Mouse (Mus musculus) limb, embryonic 13.5 days (tissue): ENCODE measurements around the gene Cdk8. TPM values are rescaled to one million over a fixed set of nuclear protein-coding genes. Genes with fewer than 3 reads are reported as not detected.

Experiments
- ATAC-seq: fragments of 200-750 bp; cut with Nextera tagmentation; 2 replicates; pipeline ENCODE4 v1.8.0; 2017; ENCODE audit warnings: low read depth, moderate number of reproducible peaks, moderate TSS enrichment; ENCODE audit not compliant: low FRiP score
- H3K27ac ChIP-seq: fragments of 300-500 bp; sonication (generic); 2 replicates; pipeline ENCODE4 v1.5.1; 2015; ENCODE audit warnings: inconsistent platforms, mild to moderate bottlenecking, moderate library complexity
- H3K27me3 ChIP-seq: fragments of 300-500 bp; sonication (generic); 2 replicates; pipeline ENCODE4 v1.6.1; 2015; ENCODE audit warnings: mild to moderate bottlenecking, inconsistent platforms
- H3K36me3 ChIP-seq: fragments of 300-500 bp; sonication (generic); 2 replicates; pipeline ENCODE4 v1.6.1; 2015; ENCODE audit warnings: inconsistent platforms, mild to moderate bottlenecking, moderate library complexity
- H3K4me1 ChIP-seq: fragments of 300-500 bp; sonication (generic); 2 replicates; pipeline ENCODE4 v1.6.1; 2015; ENCODE audit warnings: inconsistent platforms
- H3K4me2 ChIP-seq: fragments of 300-500 bp; sonication (generic); replicated peaks from 2 replicates; pipeline ENCODE4 v1.6.1; 2015; ENCODE audit warnings: inconsistent platforms, mild to moderate bottlenecking, moderate library complexity
- H3K4me3 ChIP-seq: fragments of 300-500 bp; sonication (generic); 2 replicates; pipeline ENCODE4 v1.5.1; 2015; ENCODE audit warnings: moderate library complexity, mild to moderate bottlenecking, inconsistent platforms
- H3K9ac ChIP-seq: fragments of 300-500 bp; sonication (generic); 2 replicates; pipeline ENCODE4 v1.6.1; 2015; ENCODE audit warnings: mild to moderate bottlenecking, inconsistent platforms
- H3K9me3 ChIP-seq: fragments of 300-500 bp; sonication (generic); 2 replicates; pipeline ENCODE4 v1.6.1; 2016; ENCODE audit warnings: inconsistent platforms
- WGBS: fragments of 180-500 bp; shearing (Covaris S2); methylation state at CpG from one replicate; pipeline ENCODE4 v1.1.7; 2015; 5-methylcytosine and 5-hydroxymethylcytosine counted together
- polyA plus RNA-seq: library from polyadenylated mRNA; unstranded; fragments of >200 nt; fragmentation: Nextera tagmentation; extraction: Ambion mirVana; gene quantifications from 2 replicates; pipeline ENCODE4 v1.2.1, GENCODE M21; 2015

The Cdk8 gene
- polyA plus RNA-seq, 1 experiment from 2014 or later: 21.0 TPM

DNA sequence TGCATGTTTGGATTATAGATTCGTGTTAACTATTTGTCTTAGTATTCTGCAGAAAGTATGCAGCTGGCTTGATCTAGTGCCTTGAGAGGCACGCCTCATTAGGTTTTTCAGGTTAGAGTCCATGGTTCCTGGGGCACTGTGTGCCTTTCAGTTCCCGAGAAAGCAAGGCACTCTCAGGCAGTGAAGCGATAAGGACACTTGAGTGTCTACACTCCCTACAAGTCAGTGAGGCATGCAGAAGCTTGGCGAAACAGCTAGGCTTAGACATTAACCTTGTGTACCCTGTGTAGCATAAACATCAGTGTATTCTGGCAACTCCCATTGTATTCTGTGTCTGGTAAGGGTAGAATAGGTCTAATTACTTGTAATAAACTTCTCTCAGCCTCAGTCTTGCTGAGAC lies 25.5 kb upstream of the Cdk8 start:
- Histone ChIP-seq H3K4me1 (no peaks in the 10 kb centered on the region), H3K4me3 (no peak overlapping the region), H3K9ac (no peak overlapping the region), H3K27ac (no peak overlapping the region), H3K4me2 (no peak overlapping the region), H3K27me3 (no peaks in the 10 kb centered on the region), H3K36me3 (peaks cover 87% of the 10 kb centered on the region), H3K9me3 (peaks cover 13% of the 10 kb centered on the region)
- WGBS: 91% methylated on average over 5 of the region's 5 CpGs
- ATAC-seq: no peak

DNA sequence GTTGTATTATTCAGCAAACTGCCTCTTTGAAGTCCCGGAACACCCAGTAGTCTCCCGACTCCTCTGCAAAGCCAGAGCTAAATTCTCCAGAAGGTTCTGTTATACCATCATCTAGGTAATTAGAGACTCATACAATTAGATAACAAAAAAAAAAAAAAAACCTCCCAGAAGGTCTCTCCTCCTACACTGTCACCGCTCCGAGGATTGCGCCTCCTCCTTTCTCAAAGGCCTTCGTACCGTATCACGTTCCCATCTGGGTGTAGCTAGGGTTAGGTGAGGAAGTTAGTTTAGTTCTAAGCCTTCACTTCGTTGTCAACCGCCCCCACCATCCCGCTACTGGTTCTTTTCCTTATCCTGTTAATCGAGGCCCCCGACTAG lies 10.5 kb upstream of the Cdk8 start:
- H3K9me3 ChIP-seq: no peaks in the 10 kb centered on the region
- no peaks in the 10 kb centered on the region for H3K27me3 ChIP-seq
- peak overlapping the region; percentile 59 for H3K9ac ChIP-seq
- peaks cover 31% of the 10 kb centered on the region for H3K36me3 ChIP-seq
- H3K4me2 ChIP-seq: peak overlapping the region; percentile 74
- ATAC-seq: peak; percentile 49
- WGBS: 10% methylated on average over 13 of the region's 13 CpGs
- H3K27ac ChIP-seq: peak overlapping the region; percentile 33; the same call in 1 of the 2 replicates
- H3K4me3 ChIP-seq: peak overlapping the region; percentile 74
- H3K4me1 ChIP-seq: peaks cover 15% of the 10 kb centered on the region; the same call in 1 of the 2 replicates

DNA sequence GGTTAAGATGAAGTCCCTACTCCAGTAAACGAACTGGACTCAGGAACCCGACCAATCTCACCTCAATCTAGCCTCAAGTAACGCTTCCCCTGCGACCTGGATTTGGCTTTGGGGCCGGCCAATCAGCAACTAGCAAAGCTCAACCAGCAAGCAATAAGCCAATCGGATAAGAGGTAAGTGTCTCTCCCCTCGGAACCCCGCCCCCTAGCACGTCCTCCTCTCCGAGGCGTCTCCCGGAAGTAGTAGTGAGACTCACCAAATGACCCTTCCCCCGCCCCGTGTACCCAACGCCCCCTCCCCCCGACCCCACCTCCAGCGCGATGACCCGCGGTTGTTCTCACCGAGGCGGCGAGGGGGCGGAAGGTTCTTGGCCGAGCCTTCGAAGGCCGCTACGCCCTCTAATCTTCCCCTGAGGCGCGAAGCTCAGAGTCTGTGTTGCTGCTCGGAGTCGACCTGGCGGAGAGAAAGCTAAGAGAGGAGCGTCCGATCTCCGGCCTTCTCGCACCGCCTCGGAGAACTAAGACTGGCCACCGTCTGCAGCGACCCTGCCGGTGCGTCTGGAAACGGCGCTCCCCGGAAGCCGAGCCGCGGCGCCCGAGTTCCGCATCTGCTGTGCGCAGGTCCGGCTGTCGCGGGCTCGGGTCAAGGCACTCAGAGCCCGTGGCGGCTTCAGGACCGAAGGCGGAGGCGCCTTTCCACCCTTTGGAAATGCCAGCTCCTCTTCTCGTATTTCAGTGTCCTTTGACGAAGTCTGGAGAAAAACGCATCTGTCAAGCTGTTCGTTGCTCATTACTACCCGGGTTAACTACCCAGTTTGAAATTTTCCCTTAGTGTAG lies 9.9 kb upstream of the Cdk8 start, which contains the start of gene Rnf6:
Gene Rnf6 (minus strand): TSS at position 677 of the 836 bp plus-strand sequence.
- peak within 1 kb of the TSS; percentile 74 for H3K4me3 ChIP-seq
- H3K4me2 ChIP-seq: peak within 1 kb of the TSS; percentile 74
- no peaks in the 10 kb centered on the region for H3K27me3 ChIP-seq
- peak; percentile 99 for ATAC-seq
- H3K27ac ChIP-seq: peak within 1 kb of the TSS; percentile 94
- WGBS: under 1% methylated on average over 67 of the region's 67 CpGs
- peak within 1 kb of the TSS; percentile 86 for H3K9ac ChIP-seq
- peaks cover 15% of the 10 kb centered on the region; the same call in 1 of the 2 replicates for H3K4me1 ChIP-seq
- peaks cover 25% of the 10 kb centered on the region for H3K36me3 ChIP-seq
- no peaks in the 10 kb centered on the region for H3K9me3 ChIP-seq

DNA sequence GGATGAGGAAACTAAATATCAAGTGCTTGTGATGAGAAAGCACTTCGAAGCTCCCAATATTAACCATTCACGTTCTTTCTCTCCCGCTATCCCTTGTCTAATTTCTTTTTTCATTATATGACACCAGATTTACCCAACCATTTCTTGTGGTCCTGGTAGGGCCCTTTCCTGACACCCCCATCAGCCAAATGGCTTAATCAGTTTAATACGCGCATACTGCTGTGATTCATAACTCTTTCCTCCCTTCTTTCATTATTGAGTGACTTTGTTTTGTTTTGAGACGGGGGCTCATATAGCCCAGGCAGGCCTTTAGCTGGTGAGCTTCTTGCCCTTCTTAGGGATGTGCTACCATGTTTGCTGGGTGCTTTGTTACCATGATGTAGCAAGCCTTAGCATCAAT lies 9.3 kb upstream of the Cdk8 start:
- Histone ChIP-seq H3K4me1 (peaks cover 15% of the 10 kb centered on the region; the same call in 1 of the 2 replicates), H3K4me2 (peak overlapping the region; percentile 74), H3K27ac (peak overlapping the region; percentile 94), H3K27me3 (no peaks in the 10 kb centered on the region), H3K4me3 (peak overlapping the region; percentile 74), H3K9ac (peak overlapping the region; percentile 86), H3K9me3 (no peaks in the 10 kb centered on the region), H3K36me3 (peaks cover 23% of the 10 kb centered on the region)
- no peak for ATAC-seq
- 37% methylated on average over 6 of the region's 6 CpGs for WGBS

DNA sequence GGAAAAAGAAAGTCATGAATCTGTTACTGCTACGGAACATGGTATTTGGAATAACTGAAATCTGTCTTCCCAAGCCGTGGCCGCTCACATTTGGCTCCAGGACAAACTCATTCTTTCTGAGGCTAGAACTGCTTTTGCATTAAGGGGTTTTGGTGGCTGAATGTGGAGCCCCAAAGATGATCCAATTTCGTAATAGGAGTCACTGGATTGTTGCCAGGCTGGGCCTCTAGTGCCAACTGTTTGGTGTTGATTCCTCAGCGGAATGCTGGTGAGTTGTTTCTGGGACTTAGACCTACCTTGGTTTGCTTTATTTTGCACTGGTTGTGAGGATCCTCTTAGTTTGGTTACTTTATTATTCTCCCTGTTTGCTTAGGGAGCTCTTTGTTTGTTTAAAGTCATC lies 7.2 kb upstream of the Cdk8 start:
- Histone ChIP-seq H3K27me3 (no peaks in the 10 kb centered on the region), H3K36me3 (peaks cover 10% of the 10 kb centered on the region; the same call in 1 of the 2 replicates), H3K4me1 (peaks cover 15% of the 10 kb centered on the region; the same call in 1 of the 2 replicates), H3K4me2 (no peak overlapping the region), H3K9ac (no peak overlapping the region), H3K27ac (no peak overlapping the region), H3K4me3 (no peak overlapping the region), H3K9me3 (no peaks in the 10 kb centered on the region)
- no peak for ATAC-seq
- 89% methylated on average over 5 of the region's 5 CpGs for WGBS

DNA sequence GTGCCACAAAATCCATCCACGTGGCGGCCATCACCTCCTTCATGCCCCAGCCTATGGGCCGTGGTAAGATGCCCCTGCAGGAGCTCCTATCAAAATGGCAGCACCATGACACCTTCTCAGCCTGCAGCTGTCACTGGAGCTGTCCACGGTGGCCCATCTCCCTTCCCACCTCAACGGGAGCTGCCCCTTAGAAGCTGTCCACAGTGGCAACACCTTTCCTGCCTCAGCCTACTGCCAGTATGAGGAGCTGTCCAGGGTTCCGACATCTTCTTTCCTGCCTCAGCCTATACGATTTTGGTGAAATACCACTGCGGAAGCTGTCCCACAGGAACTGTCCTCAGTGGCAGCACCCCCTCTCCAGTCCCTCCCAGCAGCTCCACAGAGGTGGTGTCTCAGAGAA lies 3.5 kb upstream of the Cdk8 start:
- no peak for ATAC-seq

DNA sequence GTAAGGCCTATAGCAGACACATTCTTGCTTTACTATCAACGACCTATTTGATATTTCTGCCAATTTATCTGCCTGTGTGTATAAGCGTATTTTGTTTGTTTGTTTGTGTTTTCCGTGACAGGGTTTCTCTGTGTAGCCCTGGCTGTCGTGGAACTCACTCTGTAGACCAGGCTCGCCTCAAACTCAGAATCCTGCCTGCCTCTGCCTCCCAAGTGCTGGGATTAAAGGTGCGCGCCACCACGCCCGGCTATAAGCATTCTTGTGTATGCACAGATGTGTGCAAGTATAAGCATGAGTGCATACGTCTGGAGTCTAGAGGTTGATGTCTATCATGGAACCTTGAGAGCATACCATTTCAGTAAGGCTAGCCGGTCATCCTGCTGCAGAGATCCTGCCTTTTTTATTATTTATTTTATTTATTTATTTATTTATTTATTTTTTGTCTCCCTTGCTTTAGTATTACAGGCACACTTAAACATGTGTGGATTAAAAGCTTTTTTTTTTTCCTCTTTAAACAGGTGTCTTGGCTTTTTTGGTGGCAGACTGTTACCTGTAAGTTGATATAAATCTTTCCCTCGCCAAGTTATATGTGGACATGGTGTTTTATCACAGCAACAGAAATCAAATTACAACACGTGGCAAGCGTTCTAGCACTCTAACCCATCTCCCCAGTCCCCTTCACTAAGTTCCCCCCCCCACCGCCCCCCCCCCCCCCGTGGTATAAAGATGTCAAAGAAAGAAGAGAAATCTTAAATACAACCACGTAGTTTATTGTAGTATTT lies 970 bp upstream of the Cdk8 start:
- Histone ChIP-seq H3K36me3 (no peaks in the 10 kb centered on the region), H3K4me2 (peak overlapping the region; percentile 88), H3K4me3 (peak overlapping the region; percentile 91), H3K27me3 (no peaks in the 10 kb centered on the region), H3K9ac (peak overlapping the region; percentile 91), H3K4me1 (peaks cover 13% of the 10 kb centered on the region), H3K27ac (peak overlapping the region; percentile 95), H3K9me3 (no peaks in the 10 kb centered on the region)
- WGBS: 56% methylated on average over 17 of the region's 17 CpGs
- ATAC-seq: no peak

More for the DNA sequence above, 3.5 kb upstream of the Cdk8 start:
- no peaks in the 10 kb centered on the region for H3K27me3 ChIP-seq
- H3K4me3 ChIP-seq: no peak overlapping the region
- H3K4me2 ChIP-seq: no peak overlapping the region
- H3K36me3 ChIP-seq: no peaks in the 10 kb centered on the region
- H3K9me3 ChIP-seq: no peaks in the 10 kb centered on the region
- no peak overlapping the region for H3K9ac ChIP-seq
- peaks cover 8% of the 10 kb centered on the region for H3K4me1 ChIP-seq
- 85% methylated on average over 8 of the region's 8 CpGs for WGBS
- no peak overlapping the region for H3K27ac ChIP-seq

DNA sequence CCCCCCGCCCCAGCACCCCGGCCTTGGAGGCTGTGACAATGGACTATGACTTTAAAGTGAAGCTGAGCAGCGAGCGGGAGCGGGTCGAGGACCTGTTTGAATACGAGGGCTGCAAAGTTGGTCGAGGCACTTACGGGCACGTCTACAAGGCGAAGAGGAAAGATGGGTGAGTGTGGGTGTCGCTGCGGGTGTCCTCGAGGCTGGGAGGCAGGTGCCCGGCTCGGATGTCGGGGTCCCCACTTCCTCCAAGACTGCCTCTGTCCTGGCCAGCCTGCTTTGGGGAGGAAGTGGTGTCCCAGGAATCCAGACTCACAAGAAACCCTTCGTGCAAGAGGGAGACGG lies 596 bp downstream of the Cdk8 start:
- Histone ChIP-seq H3K9ac (peak overlapping the region; percentile 91), H3K4me2 (peak overlapping the region; percentile 88), H3K9me3 (no peaks in the 10 kb centered on the region), H3K27me3 (no peaks in the 10 kb centered on the region), H3K36me3 (no peaks in the 10 kb centered on the region; the same call in 1 of the 2 replicates), H3K4me1 (peaks cover 13% of the 10 kb centered on the region), H3K4me3 (peak overlapping the region; percentile 91), H3K27ac (peak overlapping the region; percentile 95)
- 0% methylated on average over 19 of the region's 19 CpGs for WGBS
- ATAC-seq: no peak; the same call in 1 of the 2 replicates

DNA sequence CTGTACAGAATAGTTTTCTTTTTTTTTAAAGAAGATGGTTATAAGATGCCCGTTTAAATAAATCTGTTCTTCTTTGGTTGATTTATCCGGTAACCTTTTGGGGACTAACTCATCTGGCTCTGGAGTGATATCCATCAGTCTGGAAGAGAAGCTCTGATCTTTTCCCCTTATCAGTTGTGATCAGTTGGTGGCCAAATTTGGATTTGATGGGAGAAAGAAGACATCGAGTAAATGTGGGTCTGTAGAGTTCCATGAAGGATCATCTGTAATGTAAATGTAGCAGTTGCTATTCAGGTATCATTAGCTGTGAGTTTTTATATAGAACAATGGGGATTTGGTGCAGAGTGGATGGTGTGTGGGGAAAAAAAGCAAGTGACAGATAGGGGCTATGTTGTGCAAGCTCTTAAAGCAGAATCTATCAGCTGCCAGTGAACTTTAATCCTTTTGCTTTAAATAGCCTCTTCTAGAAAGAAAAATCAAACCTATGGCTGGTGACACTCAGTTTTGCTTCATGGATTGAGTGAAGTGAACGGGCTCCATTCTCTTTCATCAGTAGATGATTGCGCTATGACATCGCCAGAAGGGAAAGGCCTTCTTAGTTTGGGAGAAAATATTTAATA lies 1.1 kb downstream of the Cdk8 start:
- H3K36me3 ChIP-seq: no peaks in the 10 kb centered on the region; the same call in 1 of the 2 replicates
- H3K4me1 ChIP-seq: peaks cover 13% of the 10 kb centered on the region
- ATAC-seq: no peak
- H3K9ac ChIP-seq: peak overlapping the region; percentile 91
- H3K4me2 ChIP-seq: peak overlapping the region; percentile 88
- no peaks in the 10 kb centered on the region for H3K27me3 ChIP-seq
- WGBS: 41% methylated on average over 6 of the region's 6 CpGs
- no peak overlapping the region for H3K27ac ChIP-seq
- H3K9me3 ChIP-seq: no peaks in the 10 kb centered on the region
- H3K4me3 ChIP-seq: peak overlapping the region; percentile 91

DNA sequence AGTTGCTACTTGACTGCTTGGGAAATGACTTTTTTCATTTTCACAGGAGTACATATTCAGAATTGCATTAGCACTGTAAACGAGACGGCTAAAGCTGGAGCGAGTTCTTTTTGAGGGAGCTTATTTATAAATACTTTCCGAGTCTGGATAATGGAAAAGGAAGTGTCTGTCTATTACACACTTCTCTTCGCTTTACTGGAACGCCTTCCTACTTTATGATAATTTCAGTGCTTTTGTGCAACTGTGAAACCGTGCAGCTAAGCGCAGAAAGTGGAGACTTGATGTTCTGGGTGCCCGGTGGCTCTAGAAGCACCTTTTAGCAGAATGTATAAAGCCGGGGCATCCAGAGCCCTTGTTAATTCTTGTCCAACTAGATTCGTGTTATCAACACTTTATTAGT lies 1.8 kb downstream of the Cdk8 start:
- Histone ChIP-seq H3K27ac (no peak overlapping the region), H3K27me3 (no peaks in the 10 kb centered on the region), H3K9ac (no peak overlapping the region), H3K9me3 (no peaks in the 10 kb centered on the region), H3K4me1 (peaks cover 13% of the 10 kb centered on the region), H3K36me3 (no peaks in the 10 kb centered on the region; the same call in 1 of the 2 replicates), H3K4me3 (peak overlapping the region; percentile 91), H3K4me2 (peak overlapping the region; percentile 88)
- ATAC-seq: no peak
- 69% methylated on average over 11 of the region's 11 CpGs for WGBS

DNA sequence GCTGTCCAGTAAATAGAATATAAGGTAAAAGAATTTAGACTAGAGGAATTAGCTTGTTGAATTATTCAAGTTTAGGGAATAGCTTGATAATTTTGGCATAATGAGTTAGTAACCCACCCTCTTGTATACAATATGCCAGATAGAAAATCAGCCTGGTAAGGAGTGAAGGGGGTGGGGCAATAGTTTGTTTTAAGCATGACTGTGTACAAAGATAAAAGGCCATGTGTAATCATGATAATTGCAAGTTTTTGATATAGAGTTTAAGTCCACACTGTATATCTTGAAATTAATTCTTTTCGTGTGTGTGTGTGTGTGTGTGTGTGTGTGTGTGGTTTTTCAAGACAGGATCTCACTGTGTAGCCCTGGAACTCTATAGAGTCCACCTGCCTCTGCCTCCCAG lies 3.3 kb downstream of the Cdk8 start:
- WGBS: 95% methylated on average over 1 of the region's 1 CpGs
- peaks cover 13% of the 10 kb centered on the region for H3K4me1 ChIP-seq
- ATAC-seq: no peak
- no peaks in the 10 kb centered on the region; the same call in 1 of the 2 replicates for H3K36me3 ChIP-seq
- no peak overlapping the region for H3K4me3 ChIP-seq
- H3K9me3 ChIP-seq: no peaks in the 10 kb centered on the region
- H3K27ac ChIP-seq: no peak overlapping the region
- H3K9ac ChIP-seq: no peak overlapping the region
- H3K27me3 ChIP-seq: no peaks in the 10 kb centered on the region
- no peak overlapping the region for H3K4me2 ChIP-seq

DNA sequence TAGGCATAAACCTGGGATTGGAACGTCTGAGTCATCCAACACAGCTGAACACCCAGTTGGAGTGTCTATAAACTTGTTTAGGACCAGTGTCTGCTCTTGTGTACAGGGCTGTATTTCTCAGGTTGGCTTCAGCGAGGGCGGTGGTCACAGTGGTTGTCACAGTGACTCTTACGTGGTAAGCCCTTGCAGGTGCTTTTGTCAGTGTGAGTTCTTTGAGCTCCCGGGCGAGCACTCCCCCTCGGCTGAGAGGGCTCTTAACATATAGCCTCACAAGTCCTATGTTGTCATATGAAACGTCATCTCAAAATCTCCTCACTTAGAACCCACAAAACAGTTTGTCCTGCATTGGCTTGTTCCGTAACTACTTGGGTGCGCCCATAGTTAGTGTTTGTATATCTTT lies 7.2 kb downstream of the Cdk8 start:
- Histone ChIP-seq H3K27me3 (no peaks in the 10 kb centered on the region), H3K36me3 (no peaks in the 10 kb centered on the region; the same call in 1 of the 2 replicates), H3K9ac (no peak overlapping the region), H3K4me1 (0 out of 2 replicates have a peak, but pooled peaks cover under 1% of the 10 kb centered on the region), H3K27ac (no peak overlapping the region), H3K9me3 (no peaks in the 10 kb centered on the region), H3K4me2 (no peak overlapping the region), H3K4me3 (no peak overlapping the region)
- no peak for ATAC-seq
- 82% methylated on average over 10 of the region's 10 CpGs for whole genome bisulfite sequencing
